Mouse (Mus musculus): Measurements from ENCODE around the gene Klhl32.

Gene Klhl32

DNA sequence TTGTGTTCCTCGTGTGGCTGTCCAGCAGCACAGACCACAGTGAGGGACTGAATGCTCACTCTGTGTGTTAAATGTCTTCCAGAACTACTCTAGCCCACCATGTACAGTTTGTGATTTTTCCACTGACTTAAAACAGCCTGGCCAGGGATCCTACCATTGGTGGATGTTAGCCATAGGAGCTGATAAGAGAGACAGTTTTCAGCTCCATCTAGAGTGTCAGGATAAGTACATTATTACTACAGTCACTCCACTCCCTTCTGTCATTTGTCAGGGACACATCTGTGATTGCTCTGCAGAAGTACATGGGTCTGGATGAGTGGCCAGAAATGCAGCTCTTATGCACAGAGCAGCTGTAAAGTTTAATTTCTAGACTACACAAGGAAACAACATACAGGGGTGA, 223.1 kb downstream of the Klhl32 start:
- DNase-seq = no peak

DNA sequence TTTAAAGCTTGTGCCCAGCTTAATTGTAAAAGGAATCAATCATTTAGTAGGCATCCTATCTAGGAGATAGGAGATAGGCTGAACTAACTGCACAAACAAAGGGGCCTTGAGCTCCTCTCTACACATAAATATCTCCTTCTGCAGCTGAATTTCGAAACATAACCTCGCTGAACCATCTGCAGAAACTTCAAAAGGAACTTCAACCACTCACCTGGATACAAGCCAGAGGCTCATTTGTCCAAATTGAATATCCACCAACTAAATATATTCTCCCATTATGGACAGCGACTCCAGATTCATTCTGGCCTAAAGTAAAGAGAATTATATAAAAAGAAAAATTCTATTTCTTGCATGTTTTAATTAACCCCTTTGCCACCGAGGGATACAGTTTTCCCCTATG, 224.2 kb downstream of the Klhl32 start:
- no peak for DNase-seq

DNA sequence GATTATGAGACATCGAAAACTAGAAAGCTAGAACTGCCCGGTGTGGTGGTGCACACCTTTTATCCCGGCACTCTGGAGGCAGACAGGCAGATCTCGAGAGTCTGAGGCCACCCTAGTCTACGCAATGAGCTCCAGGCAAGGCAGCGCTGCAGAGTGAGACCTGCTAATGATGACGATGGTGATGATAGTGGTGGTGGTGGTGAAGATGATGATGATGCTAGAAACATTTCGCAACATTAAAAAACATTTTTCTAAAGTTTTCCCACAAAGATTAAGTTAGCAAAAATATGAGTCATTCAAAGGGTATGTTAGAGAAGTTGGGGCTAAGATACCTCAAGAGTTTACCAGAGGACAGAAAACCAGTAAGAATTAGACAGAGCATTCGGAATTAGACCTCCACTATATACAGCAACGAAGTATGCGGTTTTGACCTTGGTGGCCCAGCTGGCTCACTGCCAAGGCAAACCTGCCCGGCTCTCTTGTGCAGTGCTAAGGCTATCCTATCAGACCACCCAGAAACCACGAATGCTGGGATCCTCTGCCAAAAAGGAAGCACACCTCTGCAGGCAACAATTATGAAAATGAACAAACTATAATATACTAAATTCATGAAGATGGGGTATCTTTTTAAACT, 224.9 kb downstream of the Klhl32 start:
- DNase-seq = no peak

DNA sequence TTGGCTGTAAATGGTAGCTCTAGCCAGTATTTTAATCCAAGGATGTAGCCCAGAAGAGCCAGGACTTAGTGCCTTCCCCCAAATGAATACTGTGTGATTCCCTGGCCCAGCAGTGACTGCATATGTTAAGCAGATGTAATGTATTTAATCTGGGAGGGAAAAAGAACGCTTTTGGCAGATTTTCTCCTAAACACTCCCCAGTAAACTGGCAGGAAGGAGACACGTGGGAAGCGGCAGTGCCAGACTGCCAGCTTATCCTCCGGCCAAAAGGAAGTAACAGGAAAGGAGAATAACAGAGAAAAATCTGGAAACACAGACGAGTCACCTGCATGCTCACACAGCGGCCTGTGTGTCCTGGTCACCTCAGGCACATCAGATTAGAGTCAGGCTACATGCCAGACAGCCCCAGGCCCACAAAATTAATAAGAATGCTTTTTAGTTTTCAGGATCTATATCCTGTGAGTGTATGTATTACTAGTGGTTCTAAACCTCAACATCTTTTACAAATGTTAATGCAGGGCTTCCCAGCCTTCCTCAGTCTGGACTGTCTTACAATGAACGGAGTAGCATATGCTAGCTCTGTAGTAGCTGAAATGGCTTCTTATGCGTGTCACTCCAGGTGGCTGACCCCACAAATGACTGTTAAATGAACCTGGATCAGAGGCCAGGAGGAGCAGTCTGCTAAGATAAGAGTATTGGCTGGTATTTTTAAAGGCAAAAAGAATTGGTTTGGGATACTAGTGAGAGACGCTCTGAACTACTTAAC, 229.3 kb downstream of the Klhl32 start:
- no peak for DNase-seq

DNA sequence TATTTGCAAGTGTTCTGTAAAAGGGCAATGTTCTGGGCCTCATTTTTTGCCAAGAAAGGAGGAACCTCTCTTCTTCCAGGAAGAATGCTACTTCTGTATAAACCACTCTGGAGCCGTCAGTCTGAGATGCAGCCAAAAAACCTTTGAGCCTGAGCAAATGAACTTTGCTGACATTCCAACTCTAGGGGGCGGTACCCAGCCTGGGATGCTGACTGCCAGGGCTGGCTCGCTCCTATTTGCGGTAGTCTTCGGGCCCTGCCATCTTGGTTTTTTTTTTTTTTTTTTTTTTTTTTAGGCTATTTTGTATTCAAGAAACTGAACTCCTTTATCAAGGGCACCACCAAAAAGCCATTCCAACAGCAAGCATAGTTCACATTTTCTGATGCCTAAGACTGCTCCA, 230.5 kb downstream of the Klhl32 start:
- no peak for DNase-seq

DNA sequence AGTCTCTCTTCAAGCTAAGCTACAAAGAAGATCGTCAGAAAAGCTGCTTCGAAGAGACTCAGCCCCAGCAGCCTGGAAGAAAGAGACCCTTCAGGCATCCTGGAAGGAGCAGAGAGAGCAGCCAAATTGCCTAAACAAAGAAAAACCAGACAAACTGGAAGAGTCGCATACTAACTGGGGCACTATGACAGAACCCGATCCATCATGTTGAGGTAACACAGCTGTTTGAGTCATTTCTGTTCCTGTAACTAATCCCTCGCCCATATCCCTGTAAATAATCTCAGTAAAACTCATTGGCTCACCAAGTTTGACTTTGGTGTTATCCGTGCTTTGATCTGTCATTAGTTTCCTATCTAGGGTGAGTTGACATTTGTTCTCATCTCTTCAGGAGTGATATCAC, 230.9 kb downstream of the Klhl32 start:
- no peak for DNase-seq

DNA sequence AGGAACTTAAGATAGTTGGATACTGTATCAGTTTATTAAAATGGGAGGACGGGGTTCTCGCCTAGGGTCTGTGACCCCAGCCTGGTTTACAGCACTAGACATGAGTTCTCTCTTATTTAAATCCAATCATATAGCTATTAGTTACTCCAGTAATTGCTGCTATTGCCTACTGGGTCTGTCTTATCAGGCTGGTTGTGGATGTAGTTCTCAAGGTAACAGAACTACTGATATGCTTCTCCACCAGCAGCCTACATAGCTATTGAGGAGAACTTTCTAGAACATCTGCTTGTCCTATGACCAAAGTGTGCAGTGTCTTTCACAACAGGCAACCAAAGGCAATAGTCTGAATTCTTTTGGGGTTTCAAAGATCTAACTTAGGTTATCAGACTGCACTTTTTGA, 241.4 kb downstream of the Klhl32 start:
- no peak for DNase-seq

DNA sequence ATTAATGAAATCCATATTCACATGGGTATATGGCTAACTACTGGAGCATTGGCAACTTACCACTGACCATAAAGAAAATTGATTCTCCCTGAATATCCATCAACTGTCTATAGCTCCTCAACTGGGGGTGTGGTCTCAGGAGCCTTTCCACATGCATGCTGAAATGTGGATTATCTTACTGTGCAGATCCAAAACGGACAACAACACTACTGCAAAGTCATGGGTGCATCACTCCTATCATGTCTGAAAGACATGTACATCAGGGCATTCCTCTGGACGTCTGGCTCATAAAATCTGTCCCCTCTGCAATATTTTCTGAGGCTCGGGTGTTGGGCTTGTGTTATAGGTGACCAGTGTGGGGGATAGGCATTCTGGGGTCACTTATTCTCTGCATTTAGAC, 241.8 kb downstream of the Klhl32 start:
- DNase-seq = no peak

DNA sequence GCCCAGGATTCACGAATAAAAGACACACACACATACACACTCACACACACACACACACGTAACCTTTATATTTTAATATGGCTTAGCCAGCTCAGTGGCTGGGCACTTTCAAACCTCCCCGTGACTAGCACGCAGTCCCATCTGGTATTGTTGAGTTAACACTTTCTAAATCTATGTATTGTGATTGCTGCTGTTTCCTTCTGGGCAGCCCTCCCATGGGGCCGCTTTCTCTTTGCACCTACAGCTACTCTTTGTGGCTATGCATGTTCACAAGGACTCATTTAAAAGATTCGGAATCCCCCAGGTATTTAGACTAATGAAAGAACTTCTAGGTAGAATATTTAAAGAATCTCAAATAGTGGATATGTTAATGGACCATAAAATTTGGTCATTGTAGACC, 249.2 kb downstream of the Klhl32 start:
- no peak for DNase-seq

DNA sequence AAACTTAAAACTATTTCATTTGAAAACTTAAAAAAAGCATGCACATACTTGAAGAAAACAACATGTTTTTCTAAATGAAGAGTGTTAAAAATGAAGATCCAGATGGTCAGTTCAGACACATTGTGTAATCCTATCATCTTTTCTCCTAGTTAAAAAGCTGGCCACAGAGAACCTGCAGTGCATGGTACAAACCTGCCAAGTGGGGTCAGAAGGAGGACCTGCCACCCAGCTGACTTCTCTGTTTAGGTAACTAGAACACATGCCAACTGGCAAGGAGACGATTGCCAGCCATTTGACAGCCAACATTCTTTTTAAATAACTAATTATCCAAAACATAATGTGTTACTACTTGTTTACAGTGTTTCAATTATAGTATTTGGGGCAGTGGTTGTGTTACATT, 252.3 kb downstream of the Klhl32 start:
- DNase-seq = no peak

DNA sequence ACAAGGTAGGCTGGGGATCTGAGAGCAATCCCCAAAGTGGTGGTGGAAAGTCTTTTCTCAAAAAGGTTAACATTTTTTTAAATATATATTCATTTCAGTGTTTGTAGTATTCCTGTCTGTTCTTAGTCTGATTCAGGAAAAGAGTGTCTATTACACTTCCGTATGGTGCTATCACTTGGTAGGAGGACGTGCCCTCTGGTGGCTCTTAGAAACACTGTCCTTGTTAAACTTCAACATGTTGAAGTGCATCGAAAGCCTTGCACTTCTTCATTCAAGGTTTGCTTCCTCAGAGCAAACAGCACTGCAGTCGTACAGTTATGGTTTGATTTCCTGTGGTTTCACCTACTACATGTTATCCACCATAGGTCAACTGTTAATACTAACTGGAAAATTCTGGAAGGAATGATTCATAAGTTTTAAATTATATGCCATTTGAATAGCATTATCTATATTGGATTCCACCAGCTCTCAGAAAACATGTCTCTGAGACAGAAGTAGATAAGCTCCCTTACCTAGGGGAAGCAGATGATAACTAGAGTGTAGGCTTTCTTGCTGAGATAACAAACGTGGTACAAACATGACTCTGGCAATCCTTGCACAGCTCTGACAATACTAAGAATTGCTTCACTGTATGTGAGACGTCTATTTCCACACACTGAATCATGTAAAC, 253.8 kb downstream of the Klhl32 start:
- no peak for DNase-seq

DNA sequence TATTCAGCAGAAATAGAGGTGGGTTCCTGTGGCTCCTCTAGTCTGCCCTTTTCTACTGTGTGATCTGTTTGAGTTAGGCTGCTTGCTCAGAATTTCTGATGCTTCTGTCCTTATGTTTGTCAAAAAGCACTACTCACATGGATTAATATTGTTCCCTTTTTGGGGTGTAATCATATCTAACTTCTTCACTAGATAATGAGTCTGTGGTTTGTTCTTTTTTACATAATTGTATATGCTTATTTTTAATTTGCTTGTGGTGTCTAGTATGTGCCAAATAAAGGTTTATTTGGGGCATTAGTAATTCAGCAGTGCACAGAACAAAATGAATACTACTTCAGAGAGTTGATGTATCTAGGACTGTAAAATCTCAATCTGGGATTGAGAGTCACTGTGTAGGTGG, 256.1 kb downstream of the Klhl32 start:
- DNase-seq = no peak

DNA sequence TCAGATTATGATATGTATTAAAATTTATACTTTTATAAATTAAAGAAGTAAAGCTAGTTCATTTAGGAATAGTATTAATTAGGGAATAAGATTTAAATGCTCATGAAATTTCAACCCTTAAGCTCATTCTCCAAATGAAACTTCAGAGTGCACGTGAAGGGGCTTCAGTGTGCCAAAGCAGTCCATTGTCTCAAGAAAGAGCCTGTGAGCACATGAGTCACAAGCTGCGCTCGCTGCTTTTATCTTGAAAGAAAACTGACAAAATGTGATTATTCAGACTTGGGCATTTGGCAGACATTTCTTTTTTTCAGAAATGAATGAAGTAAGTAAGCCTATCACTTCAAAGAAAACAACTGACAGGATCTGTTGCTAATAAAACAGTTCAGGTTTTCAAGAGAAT, 266.9 kb downstream of the Klhl32 start:
- DNase-seq = no peak

DNA sequence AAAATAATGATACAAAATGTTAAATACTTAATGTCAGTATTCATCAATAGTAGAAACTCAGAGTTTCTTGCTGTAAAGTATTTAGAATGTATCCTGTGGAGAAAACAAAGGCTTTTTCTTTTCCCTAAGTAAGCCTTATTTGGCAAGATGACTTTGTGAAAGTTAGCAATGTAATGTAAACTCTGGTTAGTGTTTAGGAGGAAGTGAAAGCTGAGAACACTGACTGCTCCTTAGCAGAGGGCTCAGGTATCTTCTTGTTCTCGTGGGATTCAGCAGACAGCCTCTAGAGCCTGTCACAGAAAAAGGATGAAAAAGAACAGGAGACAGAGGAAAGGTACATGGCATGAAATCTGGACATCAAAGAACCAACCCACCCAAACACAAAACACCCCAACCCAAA, 268.6 kb downstream of the Klhl32 start:
- no peak for DNase-seq

DNA sequence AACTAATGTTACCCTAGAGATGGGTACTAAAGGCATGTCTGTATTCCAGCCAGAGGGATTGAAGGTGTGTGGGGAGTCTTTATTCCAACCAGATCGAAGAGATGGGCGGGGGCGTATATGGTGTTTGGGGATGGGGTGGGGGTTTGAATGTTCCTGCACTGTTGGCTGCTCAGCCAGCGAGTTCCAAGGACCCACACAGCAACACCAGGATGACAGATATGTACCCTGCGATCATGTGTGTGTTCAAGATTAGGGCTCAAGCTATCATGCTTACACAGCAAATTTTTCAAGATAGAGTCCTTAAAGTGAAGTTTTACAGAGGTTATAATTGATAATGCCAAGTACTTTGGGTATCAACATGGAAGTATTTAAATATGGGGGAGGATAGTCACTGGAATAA, 273.3 kb downstream of the Klhl32 start:
- DNase-seq = no peak

DNA sequence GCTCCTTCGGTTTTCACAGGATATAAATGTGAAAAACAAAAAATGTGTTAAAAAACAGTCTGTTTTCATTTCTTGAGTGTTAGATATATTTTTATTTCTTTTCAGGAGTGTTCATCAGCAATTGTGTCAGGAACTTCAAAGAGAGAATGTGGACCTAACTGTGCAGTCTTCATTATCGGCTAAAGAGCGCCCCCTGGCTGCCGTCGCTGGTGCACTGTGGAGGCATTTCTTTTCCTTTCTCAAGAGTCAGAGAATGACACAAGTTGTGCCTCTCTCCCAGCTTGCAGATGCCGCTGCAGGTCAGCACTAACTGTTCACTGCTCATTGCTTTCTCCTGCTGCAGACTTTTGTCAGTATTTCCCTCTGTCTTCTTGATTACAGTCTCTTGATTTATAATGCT, 276.6 kb downstream of the Klhl32 start:
- DNase-seq = peak; percentile 37 to 77

DNA sequence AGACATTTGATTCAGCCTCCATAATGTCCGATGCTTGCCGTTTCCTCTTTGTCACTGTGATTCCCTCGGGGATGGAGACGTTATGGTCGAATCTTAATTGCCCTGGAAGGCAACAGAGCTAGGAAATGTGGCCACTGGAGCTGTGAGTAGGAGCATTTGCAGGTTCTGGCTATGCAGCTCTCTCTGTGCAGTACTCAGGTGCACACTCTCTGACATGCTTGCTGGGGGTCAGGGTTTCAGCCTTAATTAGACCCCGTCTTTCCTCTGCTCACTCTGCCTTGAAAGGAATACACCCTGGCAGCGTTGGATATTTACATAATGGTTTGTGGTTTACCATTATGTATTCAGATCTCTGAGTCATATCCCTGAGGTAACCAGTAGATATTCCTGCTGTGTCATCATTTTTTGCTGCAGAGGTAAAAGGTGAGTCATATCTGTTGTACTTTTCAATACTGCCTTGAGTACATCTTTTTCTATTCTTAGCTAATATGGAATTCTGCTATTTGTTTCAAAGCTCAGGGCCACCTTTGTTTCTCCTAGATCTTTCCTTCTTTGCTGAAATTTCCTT, 281.9 kb downstream of the Klhl32 start:
- DNase-seq = no peak

DNA sequence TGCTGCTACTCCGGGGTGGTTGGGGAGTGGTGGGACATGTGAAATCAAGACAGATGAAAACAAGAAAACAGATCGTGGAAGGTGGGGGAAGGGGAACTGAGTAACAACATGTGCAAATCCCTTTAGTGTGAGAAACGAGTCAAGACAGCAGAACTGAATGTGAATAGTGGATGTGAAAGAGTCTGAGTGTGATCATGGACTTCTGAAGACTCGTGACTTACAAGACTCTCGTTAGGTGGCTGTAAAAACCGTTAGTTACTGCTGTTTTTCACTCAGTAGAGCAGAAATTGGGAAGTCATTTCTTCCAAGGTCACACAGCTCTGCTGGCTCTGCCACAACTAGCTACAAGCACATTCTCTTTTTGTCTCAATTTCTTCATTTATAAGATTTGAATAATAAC, 282.9 kb downstream of the Klhl32 start:
- no peak for DNase-seq
